Mouse (Mus musculus) cerebral cortex, adult 2 months (tissue): ENCODE measurements around the gene Chst11.

ENCODE experiments used
- WGBS: fragments of 180-500 bp; shearing (Covaris S2); methylation state at CpG from one replicate; pipeline ENCODE4 v1.1.7; 2018; 5-methylcytosine and 5-hydroxymethylcytosine counted together

Gene Chst11

DNA sequence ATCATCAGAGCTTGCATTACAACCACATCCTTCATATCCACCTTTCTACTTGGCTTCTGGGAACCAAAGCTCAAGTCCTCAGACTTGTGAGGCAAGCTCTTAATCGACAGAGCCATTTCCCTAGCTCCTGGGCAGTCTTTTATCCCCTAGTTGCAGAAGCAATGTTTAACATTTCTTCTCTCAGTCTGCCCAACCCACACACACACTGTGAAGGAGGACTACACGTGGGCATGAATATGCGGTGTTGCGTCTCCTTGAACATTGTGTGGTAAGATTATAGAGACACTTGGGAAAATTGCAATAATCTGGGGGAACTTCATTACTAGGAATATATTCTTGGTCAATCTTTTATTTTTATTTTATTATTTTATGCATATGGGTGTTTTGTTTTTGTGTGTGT lies 227.3 kb downstream of the Chst11 start:
- 49% methylated on average over 4 of the region's 4 CpGs for WGBS

DNA sequence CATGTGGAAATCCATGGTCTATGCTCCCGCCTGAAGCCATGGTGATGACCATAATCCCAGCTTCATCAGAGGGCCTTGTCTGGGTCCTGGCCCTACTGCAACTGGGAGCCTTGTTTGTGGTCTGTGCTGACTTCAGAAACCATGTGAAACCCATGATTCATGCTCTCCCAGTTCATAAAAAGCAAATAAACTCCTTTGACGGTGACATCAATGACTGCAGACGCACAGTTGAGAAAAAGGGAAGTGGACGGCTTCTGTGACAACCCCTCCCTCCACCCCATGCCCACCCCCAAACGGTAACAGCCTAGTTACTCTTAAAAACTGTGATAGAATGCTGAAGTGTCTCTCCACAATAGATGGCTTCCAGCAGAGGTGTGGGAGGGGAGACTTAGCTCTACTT lies 230.3 kb downstream of the Chst11 start:
- 67% methylated on average over 5 of the region's 5 CpGs for WGBS

DNA sequence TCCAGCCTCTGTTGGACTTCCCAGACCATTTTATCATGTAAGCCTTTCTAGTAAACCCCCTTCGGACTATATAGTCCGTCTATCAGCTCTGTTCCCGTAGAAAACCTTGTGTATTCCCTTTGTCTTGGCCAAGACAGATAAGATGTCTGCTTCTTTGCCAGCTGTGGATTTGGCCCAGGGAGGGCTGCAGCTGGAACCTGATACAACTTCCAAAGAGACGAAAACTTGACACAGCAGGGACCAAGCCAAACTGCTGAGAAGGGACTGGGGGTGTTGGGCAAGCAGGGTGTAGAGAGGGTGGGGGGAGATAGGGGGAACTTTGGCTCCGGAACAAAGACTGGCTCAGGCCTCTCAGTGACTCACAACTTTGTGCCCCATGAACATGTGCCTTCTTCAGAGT lies 232.0 kb downstream of the Chst11 start:
- WGBS, result 78% methylated on average over 5 of the region's 5 CpGs

DNA sequence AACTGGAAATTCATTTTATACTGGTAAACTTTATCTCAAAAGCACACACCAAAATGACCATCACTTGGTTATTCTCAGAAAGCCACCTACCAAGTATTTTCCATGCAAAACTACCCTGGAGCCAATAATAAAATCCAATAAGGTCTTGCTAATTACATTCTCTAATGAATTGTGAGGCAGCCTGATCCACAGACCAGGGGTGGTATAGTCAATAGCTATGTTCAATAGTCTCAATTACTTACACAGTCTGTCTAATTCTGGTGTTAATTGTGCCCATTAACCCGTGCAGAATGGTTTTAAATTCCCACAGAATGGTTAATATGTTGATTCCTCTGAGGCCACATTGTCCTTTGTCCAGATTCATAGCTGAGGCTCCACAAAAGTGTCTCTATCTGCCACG lies 233.5 kb downstream of the Chst11 start:
- 55% methylated on average over 2 of the region's 2 CpGs for WGBS

DNA sequence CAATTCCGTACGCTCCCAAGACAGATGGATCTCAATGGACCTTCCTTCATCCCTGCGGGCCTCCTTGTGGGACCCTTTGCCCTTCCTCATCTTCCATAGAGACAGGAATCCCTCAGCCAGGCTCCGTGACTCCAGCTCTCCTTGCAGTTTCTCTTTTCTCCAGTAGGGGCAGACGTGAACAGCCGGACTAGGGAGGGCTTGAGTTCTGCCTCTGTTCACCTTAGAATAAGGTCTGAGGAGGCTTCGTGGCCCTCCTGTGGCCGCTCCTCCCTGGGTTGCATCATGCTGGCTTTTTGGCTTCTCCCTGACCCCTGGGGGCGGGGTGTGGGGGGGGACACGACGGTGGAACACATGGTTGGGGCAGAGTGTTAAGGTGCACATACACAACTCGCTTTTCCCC lies 234.4 kb downstream of the Chst11 start:
- WGBS, result 28% methylated on average over 12 of the region's 12 CpGs

DNA sequence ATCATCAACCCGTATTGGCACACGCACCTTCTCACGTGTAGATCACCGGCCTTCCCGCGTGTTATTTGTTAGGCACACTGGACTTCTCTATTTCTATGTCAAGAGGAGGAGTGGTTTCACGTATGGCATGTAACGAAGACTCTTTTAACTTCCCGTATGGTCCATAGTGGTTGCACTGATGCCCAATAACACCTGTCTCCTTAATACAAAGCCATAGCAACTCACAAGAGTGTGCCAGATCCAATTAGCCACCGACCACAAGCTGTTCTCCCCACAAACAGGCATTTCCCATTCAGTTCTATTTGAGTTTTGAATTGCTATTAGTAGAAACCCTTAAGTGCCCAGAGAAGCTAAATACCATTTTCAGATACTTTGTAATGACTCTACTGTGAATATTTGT lies 234.9 kb downstream of the Chst11 start:
- 68% methylated on average over 10 of the region's 10 CpGs for WGBS

DNA sequence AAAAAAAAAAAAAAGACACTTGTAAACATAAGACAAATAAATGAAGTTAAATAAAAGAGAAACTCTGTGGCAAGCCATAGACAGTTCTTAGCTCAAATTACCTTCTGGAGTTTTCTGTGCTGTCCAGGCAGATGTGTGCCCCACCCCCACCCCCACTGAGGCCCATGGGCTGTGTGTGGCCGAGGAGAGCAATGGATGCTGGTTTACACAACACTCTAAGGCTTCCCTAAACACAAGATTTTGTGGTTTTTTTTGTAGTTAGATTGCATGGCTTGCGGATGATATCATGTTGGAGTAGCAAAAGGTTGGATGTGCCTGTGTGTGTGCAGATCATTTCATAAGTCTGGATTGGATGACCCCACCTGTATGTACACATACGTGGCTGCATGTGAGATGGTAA lies 235.5 kb downstream of the Chst11 start:
- WGBS, result 89% methylated on average over 3 of the region's 3 CpGs

DNA sequence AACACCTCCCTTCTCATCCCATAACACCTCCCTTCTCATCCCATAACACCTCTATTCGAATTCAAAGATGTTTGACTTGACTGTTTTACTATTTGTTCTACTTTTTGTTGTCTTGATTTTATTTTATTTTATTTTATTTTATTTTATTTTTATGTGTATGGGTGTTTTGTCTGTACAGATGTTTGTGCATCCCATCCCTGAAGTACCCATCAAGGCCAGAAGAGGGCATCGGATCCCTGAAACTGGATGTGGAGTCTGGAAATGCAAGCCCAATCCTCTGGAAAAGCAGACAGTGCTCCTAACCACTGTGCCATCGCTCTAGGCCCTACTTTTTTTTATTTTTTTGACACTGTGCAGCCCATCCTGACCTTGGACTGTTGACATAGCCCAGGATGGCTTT lies 239.7 kb downstream of the Chst11 start:
- WGBS, result 49% methylated on average over 3 of the region's 3 CpGs

DNA sequence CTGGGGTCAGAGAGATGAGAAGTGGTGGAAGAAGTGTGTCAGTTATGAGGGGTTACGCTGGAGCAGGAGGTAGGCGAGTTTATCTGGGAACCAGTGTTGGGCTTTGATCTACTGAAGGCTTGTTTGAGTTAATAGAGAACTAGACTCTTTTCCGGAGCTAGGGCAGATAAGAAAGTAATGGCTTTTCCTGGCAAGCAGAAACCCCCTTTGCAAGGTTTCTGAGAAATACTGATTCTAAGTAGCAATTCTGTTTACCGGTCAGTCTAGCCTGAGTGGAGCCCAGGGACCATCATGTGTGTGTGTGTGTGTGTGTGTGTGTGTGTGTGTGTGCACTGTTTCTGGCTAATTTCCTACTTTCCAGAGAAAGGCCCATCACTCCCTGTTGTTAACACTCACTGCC lies 243.3 kb downstream of the Chst11 start:
- 88% methylated on average over 4 of the region's 4 CpGs for WGBS

DNA sequence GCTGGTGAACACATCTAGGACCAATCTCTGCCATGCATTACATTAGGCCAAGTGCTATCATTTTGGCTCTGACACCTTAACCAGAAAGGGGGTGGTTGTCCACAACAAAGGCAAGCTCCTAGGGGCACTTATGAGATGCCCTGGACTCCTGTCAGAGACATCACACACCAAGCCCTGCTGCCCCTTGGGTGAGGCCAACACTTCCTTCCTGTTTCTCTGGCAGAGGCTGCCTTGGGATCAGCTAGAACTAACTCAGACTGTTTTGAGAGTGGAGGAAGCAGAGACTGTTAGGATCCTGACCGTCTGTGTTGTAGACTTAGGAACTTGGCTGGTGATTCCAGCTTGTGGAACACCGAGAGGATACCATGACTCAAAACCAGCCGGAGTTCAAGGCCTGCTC lies 248.7 kb downstream of the Chst11 start:
- 65% methylated on average over 3 of the region's 3 CpGs for WGBS

DNA sequence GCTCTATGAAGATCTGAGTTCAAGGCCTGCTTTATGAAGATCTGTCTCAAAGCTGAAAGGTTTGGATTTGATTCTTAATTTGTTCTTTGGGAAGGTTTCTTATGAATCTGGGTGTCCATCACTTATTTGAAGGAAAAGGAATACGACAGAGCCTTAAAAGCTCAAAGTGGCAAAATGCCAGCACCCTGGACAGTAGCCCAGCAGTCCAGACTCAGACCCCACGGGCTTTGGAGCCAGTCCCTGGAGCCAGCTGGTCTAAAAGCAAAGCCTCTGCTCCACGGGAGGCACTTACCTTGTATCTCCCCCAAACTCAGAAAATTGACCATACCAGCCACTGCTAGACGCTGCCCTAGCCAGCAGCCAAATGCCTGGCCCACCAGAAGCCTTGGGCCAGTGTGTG lies 249.1 kb downstream of the Chst11 start:
- 60% methylated on average over 4 of the region's 4 CpGs for WGBS

DNA sequence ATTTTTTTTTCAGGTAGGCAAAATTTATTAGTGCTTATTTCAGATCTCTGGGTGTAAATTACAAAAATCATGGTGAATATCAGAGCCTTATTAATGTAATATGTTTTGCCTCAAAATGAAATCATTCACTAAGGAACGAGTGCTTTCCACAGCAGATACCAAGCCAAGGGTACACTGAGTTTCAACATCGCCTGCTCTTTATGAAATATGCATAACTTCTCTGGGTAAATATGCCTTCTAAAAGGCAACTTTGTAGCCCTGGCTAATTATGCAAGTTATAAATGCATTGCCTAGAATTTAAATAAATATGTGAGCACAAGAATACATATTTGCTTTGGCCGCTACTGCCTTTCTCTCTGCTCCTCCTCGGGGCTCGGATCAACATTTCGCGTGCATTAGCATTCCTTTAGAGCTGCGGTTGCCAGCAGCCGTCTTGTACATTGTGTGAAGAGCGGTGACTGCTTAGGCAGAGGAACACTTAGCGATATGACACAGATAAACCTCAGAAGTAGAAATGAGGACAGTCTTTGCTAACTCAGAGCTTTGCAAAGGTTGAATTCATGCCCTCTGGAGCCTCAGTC lies 256.9 kb downstream of the Chst11 start:
- WGBS, result 40% methylated on average over 11 of the region's 11 CpGs

DNA sequence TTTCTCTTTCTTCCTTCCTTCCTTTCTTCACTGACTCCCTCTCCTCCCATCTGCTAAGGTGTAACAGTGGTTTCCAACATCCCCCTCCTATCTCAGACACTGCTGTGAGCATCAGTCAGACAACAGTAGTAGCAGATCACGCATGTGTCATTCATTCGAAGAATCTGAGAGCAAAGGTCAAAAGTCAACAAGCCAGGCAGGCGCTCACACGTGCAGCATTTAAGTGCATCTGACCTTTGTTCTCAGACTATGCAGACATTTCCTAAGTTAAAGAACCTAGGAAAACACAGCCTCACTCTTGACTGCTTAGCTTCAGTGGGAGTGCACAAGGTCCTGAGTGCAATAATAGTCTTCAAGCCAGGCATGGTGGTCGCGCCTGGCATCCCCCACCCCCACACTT lies 258.8 kb downstream of the Chst11 start:
- 80% methylated on average over 6 of the region's 6 CpGs for WGBS
